Mouse (Mus musculus): Measurements from ENCODE around the gene Vmn1r157. TPM values are rescaled to one million over a fixed set of nuclear protein-coding genes. Genes with fewer than 3 reads are reported as not detected.
"Not testable (repeated sequence)": the region's sequence is repeated elsewhere in the genome, so short reads cannot be mapped to it uniquely, and the experiment has no call there.

Vmn1r157 gene
- polyA plus RNA-seq (2014; fragmentation: Nextera tagmentation; extraction: Ambion mirVana): not detected in 2 replicates

DNA sequence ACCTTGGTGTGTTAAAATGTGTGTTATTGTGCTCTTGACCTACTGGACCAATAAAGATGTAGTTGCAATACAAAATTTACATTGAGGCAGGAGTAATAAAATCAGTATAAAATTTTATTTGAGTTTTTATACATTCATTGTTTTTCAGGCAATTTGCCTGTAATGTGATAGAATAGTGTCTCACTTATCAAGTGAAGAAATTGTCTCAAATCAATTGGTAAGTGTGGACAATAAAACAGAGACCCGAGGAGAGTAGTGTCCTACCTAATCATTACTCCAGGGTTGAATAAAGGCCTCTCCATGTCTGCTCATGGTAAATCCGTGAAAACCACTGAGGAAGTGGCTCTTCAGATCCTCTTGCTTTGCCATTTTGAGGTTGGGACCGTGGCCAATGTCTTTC is at the start of gene Vmn1r157:
Vmn1r157 (plus strand) TSS at position 301 of the 400 bp plus-strand sequence.
- not testable (repeated sequence) for H3K27ac ChIP-seq (replicated peaks; ENCODE audit: low read depth, low read length); H3K4me3 ChIP-seq (ENCODE audit: low read depth, low read length); DNase-seq (ENCODE audit: low spot score); H3K9me3 ChIP-seq (replicated peaks; ENCODE audit: control insufficient read depth, low read length); H3K36me3 ChIP-seq (replicated peaks; ENCODE audit: control insufficient read depth, insufficient read depth, low read depth, low read length); H3K4me1 ChIP-seq (ENCODE audit: control insufficient read depth, insufficient read depth, low read length); H3K9ac ChIP-seq (replicated peaks; ENCODE audit: low read length); H3K4me2 ChIP-seq (ENCODE audit: low read depth, low read length); ATAC-seq (replicated peaks; ENCODE audit: insufficient number of reproducible peaks, low FRiP score, low TSS enrichment, low read depth); H3K27me3 ChIP-seq (ENCODE audit: control insufficient read depth, insufficient read depth, low read length)
- WGBS: 41% methylated on average over 2 of the region's 3 CpGs

DNA sequence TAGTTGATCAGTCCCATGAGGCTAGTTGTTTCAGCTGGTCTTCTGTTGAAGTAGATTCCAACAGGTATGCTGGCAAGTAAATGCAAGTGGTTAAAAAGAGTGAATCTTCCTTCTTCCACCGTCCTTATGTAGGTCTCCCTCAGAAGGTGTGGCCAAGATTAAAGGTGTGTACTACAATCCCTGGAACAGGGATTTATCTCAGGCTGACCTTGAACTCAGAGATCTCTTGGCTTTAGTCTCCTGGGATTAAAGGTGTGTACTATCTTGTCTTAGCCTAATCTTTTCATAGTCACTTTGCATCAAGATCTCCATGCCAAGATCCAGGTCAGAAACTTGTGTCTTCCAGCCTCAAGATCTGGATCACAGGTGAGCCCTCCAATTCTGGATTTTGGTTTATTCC is 41.9 kb upstream of the Vmn1r157 start, which contains the start of gene Gm4567:
Gm4567 (minus strand) TSS at position 101 of the 400 bp plus-strand sequence.
- not testable (repeated sequence) for DNase-seq (ENCODE audit: low spot score); H3K4me3 ChIP-seq (ENCODE audit: low read depth, low read length); H3K36me3 ChIP-seq (replicated peaks; ENCODE audit: control insufficient read depth, insufficient read depth, low read depth, low read length); H3K4me1 ChIP-seq (ENCODE audit: control insufficient read depth, insufficient read depth, low read length); H3K27me3 ChIP-seq (ENCODE audit: control insufficient read depth, insufficient read depth, low read length); ATAC-seq (replicated peaks; ENCODE audit: insufficient number of reproducible peaks, low FRiP score, low TSS enrichment, low read depth); H3K4me2 ChIP-seq (ENCODE audit: low read depth, low read length); H3K27ac ChIP-seq (replicated peaks; ENCODE audit: low read depth, low read length); H3K9ac ChIP-seq (replicated peaks; ENCODE audit: low read length); H3K9me3 ChIP-seq (replicated peaks; ENCODE audit: control insufficient read depth, low read length)
- no CpG with 5 or more reads among the region's 1 CpGs for WGBS

DNA sequence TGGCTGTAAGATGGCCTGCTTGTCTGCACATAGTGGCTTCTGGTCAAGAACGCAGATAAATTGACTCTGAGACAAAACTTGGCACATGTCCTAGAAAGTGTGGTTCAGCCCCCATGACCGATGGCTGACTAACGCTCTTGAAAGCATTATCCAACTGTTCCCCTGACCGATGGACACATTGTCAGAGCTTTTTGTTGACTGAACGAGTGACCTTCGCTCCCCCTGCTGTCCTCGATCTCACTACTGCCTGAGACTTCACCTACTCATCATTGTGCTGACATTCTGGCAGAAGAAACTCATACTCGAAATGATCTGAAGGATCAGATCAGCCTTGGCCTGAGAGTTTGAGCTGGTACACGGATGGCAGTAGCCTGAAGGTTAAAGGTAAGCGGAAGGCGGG is 14.5 kb downstream of the Vmn1r157 start:
- not testable (repeated sequence) for ATAC-seq (replicated peaks; ENCODE audit: insufficient number of reproducible peaks, low FRiP score, low TSS enrichment, low read depth); H3K4me3 ChIP-seq (ENCODE audit: low read depth, low read length); DNase-seq (ENCODE audit: low spot score); H3K36me3 ChIP-seq (replicated peaks; ENCODE audit: control insufficient read depth, insufficient read depth, low read depth, low read length); H3K27me3 ChIP-seq (ENCODE audit: control insufficient read depth, insufficient read depth, low read length); H3K4me1 ChIP-seq (ENCODE audit: control insufficient read depth, insufficient read depth, low read length); H3K27ac ChIP-seq (replicated peaks; ENCODE audit: low read depth, low read length); H3K9me3 ChIP-seq (replicated peaks; ENCODE audit: control insufficient read depth, low read length); H3K4me2 ChIP-seq (ENCODE audit: low read depth, low read length); H3K9ac ChIP-seq (replicated peaks; ENCODE audit: low read length)
- 83% methylated on average over 6 of the region's 11 CpGs for WGBS

DNA sequence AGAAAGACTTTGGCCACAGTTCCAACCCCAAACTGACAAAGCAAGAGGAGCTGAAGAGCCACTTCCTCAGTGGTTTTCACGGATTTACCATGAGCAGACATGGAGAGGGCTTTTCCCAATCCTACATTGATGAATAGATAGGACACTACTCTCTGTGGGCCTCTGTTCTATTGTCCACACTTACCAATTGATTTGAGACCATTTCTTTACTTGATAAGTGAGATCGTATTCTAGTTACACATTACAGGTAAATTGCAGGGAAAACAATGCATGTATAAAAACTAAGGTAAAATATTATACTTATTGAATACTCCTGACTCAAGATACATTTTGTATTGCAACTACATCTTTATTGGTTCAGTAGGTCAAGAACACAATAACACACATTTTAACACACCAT is 29.2 kb downstream of the Vmn1r157 start, which contains the start of gene Vmn1r158:
Vmn1r158 (minus strand) TSS at position 101 of the 400 bp plus-strand sequence.
- H3K36me3 ChIP-seq (replicated peaks; ENCODE audit: control insufficient read depth, insufficient read depth, low read depth, low read length); H3K9ac ChIP-seq (replicated peaks; ENCODE audit: low read length); H3K4me3 ChIP-seq (ENCODE audit: low read depth, low read length); H3K9me3 ChIP-seq (replicated peaks; ENCODE audit: control insufficient read depth, low read length); H3K27me3 ChIP-seq (ENCODE audit: control insufficient read depth, insufficient read depth, low read length); H3K4me1 ChIP-seq (ENCODE audit: control insufficient read depth, insufficient read depth, low read length); DNase-seq (ENCODE audit: low spot score); H3K4me2 ChIP-seq (ENCODE audit: low read depth, low read length); H3K27ac ChIP-seq (replicated peaks; ENCODE audit: low read depth, low read length); ATAC-seq (replicated peaks; ENCODE audit: insufficient number of reproducible peaks, low FRiP score, low TSS enrichment, low read depth): not testable (repeated sequence)
- 57% methylated on average over 2 of the region's 2 CpGs for WGBS

Other genes starting within 250 kb of the Vmn1r157 start
- gene Vmn1r152, start 238.7 kb upstream of the Vmn1r157 start, polyA plus RNA-seq (2014; fragmentation: Nextera tagmentation; extraction: Ambion mirVana): not detected in 2 replicates
- not detected in 2 replicates for gene Gm8677, start 226.8 kb upstream of the Vmn1r157 start, polyA plus RNA-seq (2014; fragmentation: Nextera tagmentation; extraction: Ambion mirVana)
- not detected in 2 replicates for gene Gm4201, start 196.4 kb upstream of the Vmn1r157 start, polyA plus RNA-seq (2014; fragmentation: Nextera tagmentation; extraction: Ambion mirVana)
- gene Gm4565, start 173.6 kb upstream of the Vmn1r157 start, polyA plus RNA-seq (2014; fragmentation: Nextera tagmentation; extraction: Ambion mirVana): not detected in 2 replicates
- gene Vmn1r155, start 103.7 kb upstream of the Vmn1r157 start, polyA plus RNA-seq (2014; fragmentation: Nextera tagmentation; extraction: Ambion mirVana): not detected in 2 replicates
- gene Gm8693, start 69.4 kb upstream of the Vmn1r157 start, polyA plus RNA-seq (2014; fragmentation: Nextera tagmentation; extraction: Ambion mirVana): not detected in 2 replicates
- gene Gm4567, start 42.0 kb upstream of the Vmn1r157 start, polyA plus RNA-seq (2014; fragmentation: Nextera tagmentation; extraction: Ambion mirVana): not detected in 2 replicates
- gene Vmn1r158, start 29.1 kb downstream of the Vmn1r157 start, polyA plus RNA-seq (2014; fragmentation: Nextera tagmentation; extraction: Ambion mirVana): not detected in 2 replicates
- gene Vmn1r159, start 81.9 kb downstream of the Vmn1r157 start, polyA plus RNA-seq (2014; fragmentation: Nextera tagmentation; extraction: Ambion mirVana): not detected in 2 replicates
- gene Vmn1r160, start 109.5 kb downstream of the Vmn1r157 start, polyA plus RNA-seq (2014; fragmentation: Nextera tagmentation; extraction: Ambion mirVana): not detected in 2 replicates
- not detected in 2 replicates for gene Gm4214, start 223.0 kb downstream of the Vmn1r157 start, polyA plus RNA-seq (2014; fragmentation: Nextera tagmentation; extraction: Ambion mirVana)